Mouse (Mus musculus): Measurements from ENCODE around the gene Adcy3.
"Not testable (repeated sequence)": the region's sequence is repeated elsewhere in the genome, so short reads cannot be mapped to it uniquely, and the experiment has no call there.

Gene Adcy3

DNA sequence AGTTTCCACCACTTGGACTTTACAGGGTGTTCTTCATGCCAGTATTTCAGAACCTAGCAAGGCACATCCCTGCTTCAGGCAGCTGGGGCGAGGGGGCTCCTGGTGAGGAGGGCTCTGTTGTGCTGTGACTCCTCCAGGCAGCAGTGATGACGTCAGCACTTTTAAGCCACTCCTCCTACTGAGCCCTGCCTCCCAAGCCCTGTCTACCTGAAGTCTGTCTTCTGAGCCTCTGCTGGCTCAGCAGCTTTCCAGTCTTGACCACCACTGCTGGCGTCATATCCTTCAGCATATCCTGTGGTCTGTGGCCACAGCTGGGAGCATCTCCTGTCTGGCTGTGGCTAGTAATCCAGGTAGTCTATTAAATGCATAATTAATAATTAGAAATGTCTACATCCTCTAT lies 47.6 kb downstream of the Adcy3 start:
- DNase-seq (ENCODE audit: low spot score): peak; percentile 12

DNA sequence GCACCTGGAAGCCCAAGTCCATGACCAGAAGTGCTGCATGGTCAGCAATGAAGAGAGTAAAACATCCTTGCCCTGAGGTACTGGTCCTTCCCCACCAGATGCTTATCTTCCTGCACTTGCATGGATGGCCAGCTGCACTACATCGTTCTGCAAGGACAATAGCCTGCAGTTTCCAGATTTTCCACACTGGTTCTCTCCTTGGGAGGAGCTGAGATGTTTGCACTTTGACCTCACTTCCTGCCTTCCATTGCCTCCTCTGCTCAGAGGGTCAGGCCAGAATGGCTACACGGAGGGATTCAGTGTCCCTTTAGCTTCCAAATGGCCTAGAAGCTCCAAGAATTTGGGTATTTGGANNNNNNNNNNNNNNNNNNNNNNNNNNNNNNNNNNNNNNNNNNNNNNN lies 51.7 kb downstream of the Adcy3 start:
- DNase-seq (ENCODE audit: low spot score): no peak

DNA sequence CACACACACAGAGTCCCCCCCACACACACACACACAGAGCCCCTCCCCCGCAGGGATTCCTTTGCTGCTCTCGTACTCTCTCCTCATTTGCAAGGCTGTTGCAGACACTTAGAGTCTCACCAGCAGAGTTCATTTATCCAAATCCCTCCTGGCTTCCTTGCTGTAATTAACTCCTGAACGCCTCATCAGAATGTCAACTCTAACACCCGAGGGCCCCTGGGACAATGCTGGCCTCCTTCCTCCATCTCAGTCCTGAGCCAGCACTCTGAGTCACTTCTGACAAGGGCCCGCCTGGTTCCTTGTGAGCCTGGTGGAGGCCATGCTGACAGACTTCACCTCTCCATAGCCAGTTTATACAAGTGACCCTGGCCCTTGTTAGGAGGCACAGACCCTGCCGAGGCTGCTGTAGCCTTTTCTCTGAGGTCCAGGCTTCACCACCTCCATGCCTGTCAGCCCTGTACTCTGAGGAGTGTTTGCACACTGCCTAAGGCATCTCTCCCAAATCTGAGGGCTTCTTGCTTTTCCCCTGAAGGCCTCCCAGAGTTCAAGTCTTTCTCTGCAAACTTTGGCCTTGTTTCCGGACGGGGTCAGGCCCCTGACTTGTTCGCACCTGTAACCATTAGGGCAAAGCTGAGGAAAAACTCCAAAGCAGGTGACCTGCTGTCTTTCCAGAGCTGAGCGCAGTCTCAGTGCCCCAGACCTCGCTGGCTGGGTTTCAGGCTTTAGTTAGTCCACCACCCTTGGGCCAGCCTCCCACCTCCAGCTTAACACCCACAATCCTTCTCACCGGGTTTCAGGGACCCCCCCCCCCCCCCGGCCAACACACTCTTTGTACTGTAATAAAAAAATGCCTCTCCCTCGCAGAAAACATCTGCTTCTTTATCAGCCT lies 55.5 kb downstream of the Adcy3 start:
- DNase-seq (ENCODE audit: low spot score): no peak

DNA sequence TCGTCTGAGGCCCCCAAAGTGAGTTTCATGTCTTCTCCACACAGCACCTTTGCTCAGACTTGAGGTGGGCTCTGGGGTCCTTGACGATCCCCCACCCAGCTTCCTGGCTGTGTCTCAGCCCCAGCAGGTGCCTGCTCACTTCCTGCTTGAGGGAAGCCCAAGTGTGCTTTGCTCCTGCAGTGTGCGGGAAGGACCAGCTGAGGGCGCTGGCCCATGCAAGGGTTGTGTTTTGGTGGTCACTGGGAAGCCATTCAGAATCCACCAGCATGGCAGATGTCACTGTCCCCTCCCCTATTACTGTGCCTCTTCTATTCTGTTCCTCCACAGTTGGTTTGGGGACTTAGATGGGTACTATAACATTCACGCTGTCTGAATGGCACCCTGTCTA lies 56.2 kb downstream of the Adcy3 start:
- DNase-seq (ENCODE audit: low spot score): no peak

DNA sequence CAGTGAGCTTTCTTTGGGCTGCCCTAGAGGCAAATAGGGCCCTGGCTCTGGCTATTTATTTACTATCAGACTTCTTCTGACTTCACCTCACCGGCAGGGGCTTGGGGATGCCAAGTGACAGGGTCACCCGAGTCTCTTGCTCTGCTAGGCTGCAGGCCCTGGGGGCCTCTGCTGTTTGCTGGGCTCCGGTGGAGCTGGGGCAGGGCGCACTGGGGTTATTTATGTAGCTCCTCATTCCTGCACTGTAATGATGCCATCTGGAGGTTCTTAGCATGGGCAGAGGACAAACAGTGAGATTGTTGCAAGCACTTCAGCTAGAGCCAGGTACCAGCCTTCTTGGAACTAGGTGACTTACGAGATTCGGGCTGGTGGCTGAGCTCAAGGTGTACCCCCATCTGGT lies 59.6 kb downstream of the Adcy3 start:
- DNase-seq (ENCODE audit: low spot score): no peak

DNA sequence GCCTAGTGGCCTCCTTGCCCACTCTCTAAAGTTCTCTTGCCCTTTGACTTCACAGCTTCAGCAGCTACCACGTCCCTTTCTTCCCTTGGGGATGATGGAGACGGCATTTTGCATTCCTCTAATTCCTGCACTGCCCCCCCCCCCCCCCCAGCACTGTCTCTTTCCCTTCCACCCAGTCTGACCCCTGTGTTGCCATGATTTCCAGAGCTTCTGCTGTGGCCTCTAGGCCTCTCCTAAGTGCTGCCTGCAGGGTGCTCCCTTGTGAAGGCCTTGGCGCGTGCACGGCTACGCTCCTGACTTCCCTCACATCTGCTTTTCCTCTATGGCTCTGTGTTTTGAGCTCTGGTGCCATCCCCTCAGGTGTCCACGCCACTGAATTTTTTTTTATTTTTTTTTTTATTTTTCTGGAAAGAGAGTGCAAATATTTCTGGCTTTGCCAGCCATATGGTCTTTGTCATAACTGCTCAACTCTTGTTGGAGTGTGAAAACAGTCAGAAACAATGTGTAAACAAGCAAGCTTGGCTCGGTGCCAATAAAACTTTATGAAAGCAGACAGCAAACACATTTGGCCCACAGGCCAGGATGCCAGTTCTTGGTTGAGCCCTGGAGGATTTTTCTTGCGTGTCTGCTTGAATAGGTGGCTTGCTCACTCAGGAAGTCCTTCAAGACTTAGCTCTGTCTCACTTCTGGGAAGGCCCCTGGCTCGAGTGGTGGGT lies 60.3 kb downstream of the Adcy3 start:
- DNase-seq (ENCODE audit: low spot score): no peak

DNA sequence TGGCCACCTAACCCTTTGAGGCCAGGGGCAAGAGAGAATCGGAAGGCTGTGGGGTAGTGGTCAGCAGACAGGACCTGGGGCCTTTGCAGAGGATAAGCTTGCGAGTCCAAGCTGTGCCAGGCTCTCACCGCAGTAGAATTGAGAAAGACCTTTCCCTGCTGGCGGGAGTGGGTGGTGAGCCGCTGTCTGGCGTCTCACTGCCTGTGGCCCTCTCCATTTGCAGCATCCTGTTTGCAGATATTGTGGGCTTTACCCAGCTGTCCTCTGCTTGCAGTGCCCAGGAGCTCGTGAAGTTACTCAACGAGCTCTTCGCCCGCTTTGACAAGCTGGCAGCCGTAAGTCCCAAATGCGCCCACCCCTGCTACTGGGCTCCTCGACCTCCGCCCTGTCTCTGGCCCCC lies 61.7 kb downstream of the Adcy3 start:
- DNase-seq (ENCODE audit: low spot score): no peak

DNA sequence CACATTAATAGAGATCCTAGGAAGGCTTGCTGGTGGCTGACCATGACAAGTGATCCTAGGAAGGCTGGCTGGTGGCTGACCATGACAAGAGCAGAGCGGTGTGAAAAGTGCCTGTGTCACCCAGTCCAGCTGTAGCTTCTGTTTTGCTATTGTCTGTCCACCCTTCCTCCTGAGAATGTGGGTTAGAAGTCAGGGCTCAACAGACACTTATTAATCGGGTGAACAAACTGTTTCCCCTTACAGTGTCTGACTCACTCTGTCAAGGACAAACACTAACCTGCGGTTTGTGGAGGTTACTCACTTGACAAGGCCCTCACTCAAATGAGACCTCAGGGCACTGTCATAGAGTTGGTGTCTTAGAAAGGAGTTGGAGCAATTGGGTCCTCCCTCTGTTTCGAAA lies 65.8 kb downstream of the Adcy3 start:
- DNase-seq (ENCODE audit: low spot score): no peak

DNA sequence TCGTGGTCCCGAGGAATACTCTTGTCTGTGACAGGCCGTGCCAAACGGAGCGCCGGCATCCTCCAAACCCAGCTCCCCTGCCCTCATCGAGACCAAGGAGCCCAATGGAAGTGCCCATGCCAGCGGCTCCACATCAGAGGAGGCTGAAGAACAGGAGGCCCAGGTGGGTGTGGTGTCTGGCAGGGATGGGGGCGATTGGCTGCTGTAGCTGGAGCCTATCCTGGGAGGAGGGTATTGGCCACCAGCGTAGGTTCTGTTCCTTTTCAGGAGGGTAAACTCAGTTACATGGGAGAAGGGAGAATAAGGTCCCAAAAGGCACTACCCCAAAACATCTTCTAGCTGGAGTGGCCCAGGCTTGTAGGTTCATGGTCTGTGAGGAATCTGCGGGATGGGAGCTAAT lies 66.4 kb downstream of the Adcy3 start:
- DNase-seq (ENCODE audit: low spot score): no peak

DNA sequence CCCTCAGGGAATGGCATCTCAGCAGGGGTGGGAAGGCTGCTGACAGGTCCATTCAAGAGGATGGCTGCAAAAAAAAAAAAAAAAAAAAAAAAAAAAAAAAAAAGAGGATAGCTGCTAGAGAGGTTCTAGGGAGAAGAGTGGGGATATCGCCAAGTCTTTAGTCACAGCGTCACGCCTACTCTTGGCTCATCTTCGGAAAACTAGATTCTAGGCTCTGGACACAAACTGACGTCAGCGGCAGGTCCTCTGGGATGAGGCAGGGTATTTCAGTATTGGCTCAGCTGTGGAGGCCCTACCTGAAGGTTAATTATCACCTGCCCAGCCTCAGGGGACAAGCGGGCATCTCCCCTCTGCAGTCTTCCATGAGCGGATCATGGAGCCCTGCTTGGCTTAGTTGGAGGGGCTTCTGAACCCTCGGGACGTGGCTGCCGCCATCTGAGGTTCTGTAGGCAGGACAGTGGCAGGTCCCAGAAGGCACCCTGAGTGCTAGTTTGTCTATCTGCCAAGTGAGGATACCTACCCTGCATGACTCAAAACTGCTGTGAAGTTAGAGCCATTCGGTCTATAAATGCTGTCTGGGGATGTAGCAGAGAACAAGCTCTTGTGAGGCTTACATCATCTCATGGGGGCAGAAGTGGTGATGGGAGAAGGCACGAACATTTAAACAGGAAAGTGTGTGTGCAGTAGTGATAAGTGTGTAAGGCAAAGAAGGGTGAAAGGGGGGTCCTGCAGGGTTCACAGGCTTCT lies 68.7 kb downstream of the Adcy3 start:
- DNase-seq (ENCODE audit: low spot score): no peak

DNA sequence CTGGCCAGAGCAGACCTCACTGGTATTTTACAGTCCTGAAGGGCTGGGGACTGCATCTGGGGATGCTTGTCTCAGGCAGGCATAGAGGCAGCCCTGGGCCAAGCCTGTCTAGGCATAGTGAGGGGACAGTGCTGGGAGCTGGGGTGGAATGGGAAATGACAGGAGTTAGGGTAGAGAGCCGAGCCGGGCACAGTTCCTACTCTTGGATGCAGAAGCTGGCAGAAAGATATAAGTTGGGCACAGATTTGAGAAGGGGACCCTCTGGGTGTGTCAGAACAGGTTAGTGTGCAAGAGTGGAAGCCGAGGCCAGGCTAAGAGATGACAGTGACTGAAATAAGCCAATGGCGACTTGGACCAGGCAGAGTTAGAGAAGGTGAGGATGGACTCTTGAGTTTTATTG lies 69.3 kb downstream of the Adcy3 start:
- DNase-seq (ENCODE audit: low spot score): no peak

DNA sequence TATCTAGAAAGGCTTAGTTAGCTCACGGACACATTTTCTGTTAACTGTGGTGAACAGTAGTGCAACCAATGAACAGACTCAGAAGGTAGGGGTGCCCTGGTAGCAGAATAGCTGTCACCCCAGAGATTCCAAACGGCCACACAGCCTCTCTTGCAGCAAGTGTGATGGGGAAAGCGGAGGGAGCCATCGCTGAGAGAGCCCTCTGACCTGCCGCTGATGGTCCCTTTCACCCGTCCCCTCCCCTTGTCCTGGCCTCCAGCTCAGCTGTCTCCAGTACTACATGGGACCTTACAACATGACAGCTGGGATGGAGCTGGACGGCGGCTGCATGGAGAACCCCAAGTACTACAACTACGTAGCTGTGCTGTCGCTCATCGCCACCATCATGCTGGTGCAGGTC lies 73.2 kb downstream of the Adcy3 start:
- DNase-seq (ENCODE audit: low spot score): no peak

DNA sequence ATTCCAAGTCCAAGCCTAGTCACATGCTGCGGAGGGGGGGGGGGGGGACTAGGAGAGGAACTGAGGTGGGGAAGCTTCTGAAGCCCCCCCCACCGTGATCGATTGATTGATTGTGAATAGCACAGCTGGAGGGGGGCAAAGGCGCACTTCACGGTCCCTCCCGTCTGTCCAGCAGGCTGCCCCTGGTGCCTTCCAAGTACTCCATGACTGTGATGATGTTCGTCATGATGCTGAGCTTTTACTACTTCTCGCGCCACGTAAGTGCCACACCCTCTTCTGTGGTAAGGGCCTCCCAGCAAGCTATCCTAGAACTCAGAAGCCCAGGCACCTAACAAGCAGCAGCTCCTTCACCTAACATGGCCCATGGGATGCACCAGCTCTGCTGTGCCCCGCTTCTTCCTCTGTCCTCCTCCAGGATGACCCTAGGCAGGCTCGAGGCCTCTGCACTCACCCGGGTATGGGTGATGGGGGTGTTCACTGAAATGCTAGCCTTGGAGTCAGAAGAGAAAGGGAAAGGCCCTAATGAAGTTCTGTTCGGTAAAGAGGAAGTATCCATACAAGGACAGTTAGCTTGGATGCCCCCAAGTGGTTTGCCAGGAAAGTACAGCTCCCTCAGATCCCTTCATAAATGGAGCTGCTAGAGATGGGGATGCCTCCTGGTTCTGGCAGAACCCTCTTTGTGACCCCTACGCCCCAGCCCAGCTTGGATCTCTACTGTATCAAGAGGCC lies 75.7 kb downstream of the Adcy3 start:
- DNase-seq (ENCODE audit: low spot score): peak; percentile 15

DNA sequence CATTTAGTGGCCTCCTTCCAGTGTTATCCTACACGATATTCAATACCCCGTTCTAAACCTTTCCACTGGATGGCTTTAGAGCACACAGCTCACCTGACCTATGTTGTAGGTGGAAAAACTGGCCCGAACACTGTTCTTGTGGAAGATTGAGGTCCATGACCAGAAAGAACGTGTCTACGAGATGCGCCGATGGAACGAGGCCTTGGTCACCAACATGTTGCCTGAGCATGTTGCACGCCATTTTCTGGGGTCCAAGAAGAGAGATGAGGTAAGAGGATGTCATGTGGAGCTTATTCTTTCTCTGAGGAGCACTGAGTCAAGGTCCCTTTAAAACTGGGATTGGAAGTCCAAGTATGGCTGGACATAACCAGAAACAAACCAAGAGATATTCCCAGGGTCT lies 76.3 kb downstream of the Adcy3 start:
- DNase-seq (ENCODE audit: low spot score): no peak

DNA sequence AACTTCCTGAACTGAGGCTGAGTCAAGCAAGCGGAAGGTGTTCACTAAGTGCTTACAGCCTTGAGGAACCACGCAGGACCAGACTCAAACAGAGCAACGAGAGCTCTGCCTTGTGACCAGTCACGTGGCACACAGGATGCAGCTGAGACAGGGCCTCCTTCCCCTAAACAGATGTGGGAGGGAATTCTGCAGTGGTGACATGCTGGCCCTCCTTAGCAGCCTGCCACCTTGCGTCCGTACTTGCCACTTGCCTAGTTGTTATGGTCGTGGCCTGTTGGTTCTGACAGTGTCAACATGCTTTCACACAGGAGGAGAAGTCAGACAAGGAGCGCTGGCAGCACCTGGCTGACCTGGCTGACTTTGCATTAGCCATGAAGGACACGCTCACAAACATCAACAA lies 78.3 kb downstream of the Adcy3 start:
- DNase-seq (ENCODE audit: low spot score): no peak

DNA sequence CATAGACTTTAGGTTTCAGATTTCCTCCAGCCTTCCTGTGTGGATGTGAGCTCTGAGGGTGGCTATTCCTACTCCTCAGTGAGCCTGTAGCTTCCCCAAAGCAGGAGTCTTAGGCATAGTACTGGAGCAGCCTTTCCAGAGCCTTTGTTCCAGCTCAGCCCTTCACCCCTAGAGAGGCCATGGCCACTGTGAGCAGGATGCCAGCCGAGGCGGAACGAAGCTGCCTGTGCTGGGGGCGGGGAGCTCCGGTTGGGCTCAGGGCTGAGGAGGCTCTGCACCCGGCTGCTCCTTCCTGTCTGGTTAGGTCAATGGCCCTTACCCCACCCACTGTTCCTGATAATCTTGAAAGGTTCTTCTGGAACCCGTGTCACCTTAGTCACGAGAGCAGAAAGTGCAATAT lies 80.0 kb downstream of the Adcy3 start:
- DNase-seq (ENCODE audit: low spot score): no peak

DNA sequence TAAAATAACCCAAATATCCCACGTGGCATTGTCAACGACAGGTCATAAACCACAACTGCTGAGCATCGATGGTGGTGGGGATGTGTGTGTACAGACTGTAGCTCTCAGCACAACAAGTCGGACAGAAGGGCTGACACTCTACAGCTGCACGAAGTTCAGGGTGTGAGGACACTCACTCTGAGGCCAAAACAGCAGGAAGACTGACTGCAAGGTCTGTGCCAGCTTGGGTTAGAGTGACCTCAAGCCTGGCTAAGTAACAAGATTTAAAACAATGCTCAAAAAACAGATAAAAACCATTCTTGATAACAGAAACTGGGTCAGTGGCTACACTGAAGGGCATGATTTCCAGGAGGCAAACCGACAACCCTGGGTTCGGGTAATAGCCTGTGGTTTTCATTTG lies 97.3 kb downstream of the Adcy3 start:
- no peak for DNase-seq (ENCODE audit: low spot score)

DNA sequence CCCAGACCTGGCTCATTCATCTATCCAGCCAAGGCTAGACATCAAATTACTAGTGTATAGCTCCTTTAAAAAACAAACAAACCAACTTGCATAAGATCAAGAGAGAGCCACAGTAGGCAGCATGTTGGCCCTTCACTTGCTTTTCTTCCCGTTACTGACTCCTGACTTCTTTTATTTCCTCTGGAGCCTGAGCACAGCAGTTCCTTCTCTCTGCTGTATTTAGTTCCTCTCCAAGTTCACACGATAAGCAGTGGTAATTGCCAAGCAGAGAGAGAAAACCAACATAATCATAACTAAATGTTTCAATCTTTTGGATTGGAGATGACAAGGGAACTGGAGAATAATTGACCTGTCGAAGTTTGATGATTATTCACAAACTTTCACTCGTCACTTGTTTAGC lies 99.9 kb downstream of the Adcy3 start:
- DNase-seq (ENCODE audit: low spot score): peak; percentile 7

DNA sequence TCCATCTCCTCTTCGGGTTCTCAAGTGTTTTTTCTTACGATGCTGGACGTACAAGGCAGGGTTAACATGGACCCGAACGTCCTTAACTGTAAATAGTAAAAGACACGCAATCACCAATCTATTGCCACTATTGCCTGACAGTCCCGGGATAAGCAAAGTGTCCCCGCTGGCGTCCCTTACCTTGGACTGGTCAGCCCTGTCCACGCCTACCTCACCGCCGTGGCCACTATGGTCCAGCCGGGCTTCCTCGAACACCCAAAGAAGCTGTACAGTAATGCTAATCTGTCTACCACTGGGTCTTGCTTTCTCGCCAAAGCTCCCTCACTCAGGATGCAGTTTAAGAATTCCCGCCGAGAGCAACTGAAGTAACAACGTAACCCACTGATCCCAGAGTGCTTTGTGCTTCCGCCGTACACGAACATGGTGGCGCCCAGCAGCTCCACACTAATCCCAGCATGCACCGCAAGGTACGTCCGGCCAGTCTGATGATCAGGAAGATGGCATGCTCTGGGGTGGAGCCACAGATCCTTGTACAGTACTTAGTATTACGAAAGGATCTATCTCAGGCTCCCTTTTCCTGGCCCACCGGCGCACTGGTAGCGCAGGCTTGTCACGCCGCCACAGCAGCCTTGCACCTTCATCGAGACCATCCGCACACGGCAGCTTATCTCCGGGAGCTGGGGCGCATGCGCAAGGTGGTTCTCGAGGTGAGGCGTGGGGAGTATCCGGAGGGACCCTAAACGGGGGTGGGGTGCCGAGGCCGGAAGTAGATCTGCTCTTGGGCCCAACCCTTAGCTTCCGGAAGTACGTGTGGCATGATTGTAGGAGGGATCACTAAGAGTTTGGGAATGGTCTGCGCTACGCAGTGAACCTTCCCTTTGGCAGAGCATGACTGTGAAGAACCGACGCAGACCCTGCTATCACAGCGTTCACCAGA lies 100.9 kb downstream of the Adcy3 start, which contains the start of the genes Ptrhd1 and Cenpo:
TSS of gene Ptrhd1 (plus strand) at position 456 of the 937 bp plus-strand sequence.
TSS of gene Cenpo (minus strand) at position 723 of the 937 bp plus-strand sequence.
- DNase-seq (ENCODE audit: low spot score): peak; percentile 90

DNA sequence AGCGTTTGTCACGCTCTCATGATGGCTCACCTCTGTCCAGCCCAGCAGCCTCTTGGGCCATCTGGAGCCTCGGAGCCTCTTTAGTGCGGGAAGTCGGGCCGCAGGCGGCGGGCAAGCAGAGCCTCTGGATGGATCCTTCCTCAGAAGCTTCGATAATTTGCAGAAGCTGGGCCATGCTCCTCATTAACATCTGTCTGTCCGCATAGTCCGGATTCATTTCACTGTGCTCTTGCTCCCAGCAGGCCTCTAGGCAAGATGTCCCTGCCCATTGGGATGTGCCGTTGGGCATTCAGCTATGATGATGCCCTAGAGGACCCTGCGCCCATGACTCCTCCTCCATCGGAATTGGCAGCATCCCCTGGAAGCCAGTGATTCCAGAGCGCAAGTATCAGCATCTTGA lies 104.6 kb downstream of the Adcy3 start:
- DNase-seq (ENCODE audit: low spot score): no peak

DNA sequence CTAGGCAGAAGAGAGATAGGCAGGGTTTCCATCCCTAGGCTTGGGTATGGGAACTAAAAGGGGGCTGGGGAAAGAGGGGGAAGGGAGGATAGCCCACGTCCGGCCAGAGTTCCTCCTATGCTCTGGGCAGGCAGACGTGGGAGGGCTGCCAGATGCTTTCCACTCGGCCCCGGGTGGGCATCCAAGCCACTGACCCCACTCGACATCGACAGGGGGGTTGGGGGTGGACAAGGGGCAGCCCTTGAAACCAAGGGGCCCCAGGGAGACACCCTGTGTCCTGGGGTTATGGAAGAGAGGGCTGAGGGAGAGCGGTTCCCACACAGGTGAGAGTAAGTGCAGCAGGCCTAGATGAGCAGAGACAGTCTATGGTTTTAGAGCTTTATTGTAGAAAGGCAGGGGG lies 107.4 kb downstream of the Adcy3 start:
- not testable (repeated sequence) for DNase-seq (ENCODE audit: low spot score)
